Comparison of ENCODE assay signal across 11 mouse cellular contexts in the genomic region with DNA sequence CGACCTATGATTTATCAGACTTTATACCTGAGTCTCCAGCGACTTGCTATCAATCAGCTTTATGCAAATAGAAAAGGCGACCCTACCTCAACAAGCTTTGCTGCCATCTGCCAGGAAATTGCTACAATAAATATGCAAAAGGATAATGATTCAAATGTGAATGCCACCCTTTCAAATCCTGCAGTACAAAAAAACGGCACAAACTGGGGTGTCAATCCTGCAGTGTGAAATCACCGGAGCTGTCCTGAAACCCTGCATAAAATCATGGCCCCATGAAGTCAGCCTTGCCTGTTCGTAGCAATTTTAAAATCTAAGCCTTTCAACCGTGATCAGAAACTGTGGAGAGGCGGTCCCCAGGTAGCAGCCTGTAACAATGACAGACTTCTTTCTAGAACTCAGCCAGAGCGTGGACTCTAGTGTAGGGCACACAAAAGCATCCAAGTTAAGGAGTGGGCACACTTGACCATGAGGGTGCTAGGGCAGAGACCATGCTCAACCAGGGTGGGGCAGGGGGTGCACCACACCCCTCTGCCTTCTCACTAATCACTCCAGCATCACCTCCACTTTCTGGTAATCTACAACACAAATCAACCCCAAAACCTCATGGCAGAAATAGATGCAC. TPM values are rescaled to one million over a fixed set of nuclear protein-coding genes. Genes with fewer than 3 reads are reported as not detected.
DNase-seq lines count a peak whose midpoint lies in the region; ATAC-seq and TF ChIP-seq lines count a peak whose summit lies in the region.
"Had no signal": no experiment of that assay in that cellular context is flagged by ENCODE, and none has a peak within 500 bp of the region (broad histone marks: within the 10 kb centered on the region; RNA-seq: fewer than 3 reads in every experiment).

No protein-coding gene starts in this region.

- H3K36me3 ChIP-seq in lung, embryonic 14.5 days (ENCODE audit: insufficient read depth), result no peaks in the 10 kb centered on the region
- H3K36me3 ChIP-seq in forebrain, embryonic 15.5 days, result no peaks in the 10 kb centered on the region
- no peaks in the 10 kb centered on the region for H3K36me3 ChIP-seq in limb, embryonic 10.5 days
- no peaks in the 10 kb centered on the region for H3K36me3 ChIP-seq in neural tube, embryonic 14.5 days (ENCODE audit: control insufficient read depth, insufficient read depth, low read length)

- peaks cover 9% of the 10 kb centered on the region; the same call in 1 of the 2 replicates for H3K4me1 ChIP-seq in lung, embryonic 14.5 days (ENCODE audit: insufficient read depth)
- peaks cover 35% of the 10 kb centered on the region for H3K4me1 ChIP-seq in forebrain, embryonic 15.5 days
- peaks cover 30% of the 10 kb centered on the region for H3K4me1 ChIP-seq in limb, embryonic 10.5 days
- peaks cover 21% of the 10 kb centered on the region; the same call in 1 of the 2 replicates for H3K4me1 ChIP-seq in neural tube, embryonic 14.5 days (ENCODE audit: control insufficient read depth, insufficient read depth, low read length)

- no peak overlapping the region for H3K9ac ChIP-seq in lung, embryonic 14.5 days
- peak overlapping the region; percentile 2; the same call in 1 of the 2 replicates for H3K9ac ChIP-seq in forebrain, embryonic 15.5 days (replicated peaks)
- no peak overlapping the region for H3K9ac ChIP-seq in neural tube, embryonic 14.5 days (replicated peaks; ENCODE audit: low read depth, low read length)

- H3K27me3 ChIP-seq in lung, embryonic 14.5 days (ENCODE audit: insufficient read depth, low read length), result no peaks in the 10 kb centered on the region
- H3K27me3 ChIP-seq in forebrain, embryonic 15.5 days, result no peaks in the 10 kb centered on the region
- H3K27me3 ChIP-seq in limb, embryonic 10.5 days (ENCODE audit: low read depth, poor library complexity, severe bottlenecking), result no peaks in the 10 kb centered on the region
- no peaks in the 10 kb centered on the region for H3K27me3 ChIP-seq in neural tube, embryonic 14.5 days (ENCODE audit: control insufficient read depth, insufficient read depth, low read length)

- H3K9me3 ChIP-seq in lung, embryonic 14.5 days (ENCODE audit: low read depth, low read length), result no peaks in the 10 kb centered on the region
- H3K9me3 ChIP-seq in forebrain, embryonic 15.5 days, result no peaks in the 10 kb centered on the region
- no peaks in the 10 kb centered on the region for H3K9me3 ChIP-seq in limb, embryonic 10.5 days (replicated peaks)
- no peaks in the 10 kb centered on the region for H3K9me3 ChIP-seq in neural tube, embryonic 14.5 days (ENCODE audit: control insufficient read depth, low read length)

- 64% methylated on average over 9 of the region's 9 CpGs for WGBS in lung, embryonic 14.5 days
- WGBS in forebrain, embryonic 15.5 days, result 30% methylated on average over 9 of the region's 9 CpGs
- 69% methylated on average over 9 of the region's 9 CpGs for WGBS in limb, embryonic 10.5 days
- WGBS in neural tube, embryonic 14.5 days, result 25% methylated on average over 9 of the region's 9 CpGs

- no peak for DNase-seq in lung, embryonic 14.5 days
- no peak for DNase-seq in lung, postnatal 25 days (ENCODE audit: low spot score)
- DNase-seq in limb, embryonic 10.5 days (ENCODE audit: low spot score), result no peak
- DNase-seq in embryo, embryonic 11 days, result no peak
- no peak for DNase-seq in thymus, adult 18-20 months
- DNase-seq: cerebellum, adult 11-12 months; right cerebral cortex, postnatal 4 days had no signal

- H3K4me3 ChIP-seq in lung, embryonic 14.5 days (ENCODE audit: low read depth, low read length), result no peak overlapping the region
- no peak overlapping the region for H3K4me3 ChIP-seq in forebrain, embryonic 15.5 days
- H3K4me3 ChIP-seq in limb, embryonic 10.5 days, result no peak overlapping the region
- H3K4me3 ChIP-seq in neural tube, embryonic 14.5 days (ENCODE audit: low read depth, low read length), result no peak overlapping the region

- no peak overlapping the region for H3K4me2 ChIP-seq in lung, embryonic 14.5 days
- H3K4me2 ChIP-seq in forebrain, embryonic 15.5 days (replicated peaks), result no peak overlapping the region
- H3K4me2 ChIP-seq in neural tube, embryonic 14.5 days (ENCODE audit: low read depth, low read length), result no peak overlapping the region

- ATAC-seq in lung, embryonic 14.5 days (ENCODE audit: insufficient read depth), result 0 out of 2 replicates have a peak, but pooled peaks have one; percentile 14
- ATAC-seq in forebrain, embryonic 15.5 days (replicated peaks), result peak; percentile 21; the same call in 1 of the 2 replicates
- ATAC-seq in neural tube, embryonic 14.5 days (ENCODE audit: low read depth), result peak; percentile 13; the same call in 1 of the 2 replicates
- ATAC-seq in erythroblast, adult 5-6 weeks (replicated peaks; ENCODE audit: low FRiP score, poor library complexity, severe bottlenecking), result no peak

- H3K27ac ChIP-seq in lung, embryonic 14.5 days (ENCODE audit: low read depth), result no peak overlapping the region
- peak overlapping the region; percentile 89 for H3K27ac ChIP-seq in forebrain, embryonic 15.5 days (replicated peaks)
- peak overlapping the region; percentile 65 for H3K27ac ChIP-seq in limb, embryonic 10.5 days
- peak overlapping the region; percentile 81 for H3K27ac ChIP-seq in neural tube, embryonic 14.5 days (ENCODE audit: low read depth, low read length)
- H3K27ac ChIP-seq: macrophage had no signal

- TF ChIP-seq CTCF in lung, embryonic 14.5 days (IDR thresholded peaks at IDR 0.05; ENCODE audit: low read depth), result no peak

RNA-seq across cellular contexts. Expression of gene Traf3ip2, which starts 40.6 kb away (rescaled TPM):
- 27.9 TPM in 2 replicates for polyA plus RNA-seq in lung, embryonic 14.5 days (2014; fragmentation: Nextera tagmentation; extraction: Ambion mirVana)
- polyA plus RNA-seq in forebrain, embryonic 15.5 days (2015; fragmentation: Nextera tagmentation; extraction: Ambion mirVana), result 4.5 and 5.0 TPM in 2 replicates
- 7.2 and 8.7 TPM in 2 replicates for polyA plus RNA-seq in limb, embryonic 10.5 days (2016; fragmentation: Nextera tagmentation; extraction: Ambion mirVana)
- polyA plus RNA-seq in neural tube, embryonic 14.5 days (2014; fragmentation: Nextera tagmentation; extraction: Ambion mirVana), result 5.7 and 6.1 TPM in 2 replicates
- total RNA-seq in erythroblast, adult 5-6 weeks (2015; ENCODE audit: low replicate concordance), result not detected in 2 replicates
- total RNA-seq in erythroblast, adult 5-6 weeks (2017; ENCODE audit: low replicate concordance), result 0.70 TPM in 1 of 2 replicates, not detected in the other
